Mouse (Mus musculus) intestine, postnatal 0 days (tissue): Measurements from ENCODE around the gene Sntb2. TPM values are rescaled to one million over a fixed set of nuclear protein-coding genes. Genes with fewer than 3 reads are reported as not detected.
"Not testable (repeated sequence)": the region's sequence is repeated elsewhere in the genome, so short reads cannot be mapped to it uniquely, and the experiment has no call there.

Experiments
- ATAC-seq: fragments of 200-750 bp; cut with Nextera tagmentation; 2 replicates; pipeline ENCODE4 v1.8.0; 2017; ENCODE audit warnings: mild to moderate bottlenecking, moderate TSS enrichment, moderate library complexity
- H3K27ac ChIP-seq: fragments of 300-500 bp; sonication (generic); 2 replicates; pipeline ENCODE4 v1.5.1; 2014; ENCODE audit warnings: mild to moderate bottlenecking, low read depth, low read length, moderate library complexity
- H3K27me3 ChIP-seq: fragments of 300-500 bp; sonication (generic); replicated peaks from 2 replicates; pipeline ENCODE4 v1.6.1; 2014; ENCODE audit warnings: low read length, mixed read lengths; ENCODE audit not compliant: control insufficient read depth, insufficient read depth
- H3K36me3 ChIP-seq: fragments of 300-500 bp; sonication (generic); 2 replicates; pipeline ENCODE4 v1.6.1; 2014; ENCODE audit warnings: mild to moderate bottlenecking, moderate library complexity; ENCODE audit not compliant: control insufficient read depth, insufficient read depth
- H3K4me1 ChIP-seq: fragments of 300-500 bp; sonication (generic); replicated peaks from 2 replicates; pipeline ENCODE4 v1.6.1; 2014; ENCODE audit warnings: antibody characterized with exemption, low read length, mixed read lengths; ENCODE audit not compliant: control insufficient read depth, insufficient read depth
- H3K4me2 ChIP-seq: fragments of 300-500 bp; sonication (generic); replicated peaks from 2 replicates; pipeline ENCODE4 v1.6.1; 2014; ENCODE audit warnings: low read depth, mild to moderate bottlenecking, moderate library complexity
- H3K4me3 ChIP-seq: fragments of 300-500 bp; sonication (generic); 2 replicates; pipeline ENCODE4 v1.5.1; 2014; ENCODE audit warnings: low read depth, low read length
- H3K9ac ChIP-seq: fragments of 300-500 bp; sonication (generic); 2 replicates; pipeline ENCODE4 v1.6.1; 2014; ENCODE audit warnings: mild to moderate bottlenecking, low read depth, low read length
- H3K9me3 ChIP-seq: fragments of 300-500 bp; sonication (generic); 2 replicates; pipeline ENCODE4 v1.6.1; 2016; ENCODE audit warnings: mixed run types; ENCODE audit not compliant: control insufficient read depth
- CTCF ChIP-seq: sonication (generic); IDR thresholded peaks from 2 replicates; pipeline ENCODE4 v1.5.1; 2016; ENCODE audit warnings: low read depth, mild to moderate bottlenecking, control low read depth, antibody characterized with exemption, moderate library complexity
- WGBS: fragments of 180-500 bp; shearing (Covaris S2); extraction: QIAGEN DNeasy Blood & Tissue Kit; methylation state at CpG from one replicate; pipeline ENCODE4 v1.1.7; 2014; 5-methylcytosine and 5-hydroxymethylcytosine counted together
- polyA plus RNA-seq: library from polyadenylated mRNA; unstranded; fragments of >200 nt; fragmentation: Nextera tagmentation; extraction: Ambion mirVana; gene quantifications from 2 replicates; pipeline ENCODE4 v1.2.1, GENCODE M21; 2015

Sntb2 gene
- polyA plus RNA-seq, 1 experiment from 2014 or later, result 8.3 TPM

DNA sequence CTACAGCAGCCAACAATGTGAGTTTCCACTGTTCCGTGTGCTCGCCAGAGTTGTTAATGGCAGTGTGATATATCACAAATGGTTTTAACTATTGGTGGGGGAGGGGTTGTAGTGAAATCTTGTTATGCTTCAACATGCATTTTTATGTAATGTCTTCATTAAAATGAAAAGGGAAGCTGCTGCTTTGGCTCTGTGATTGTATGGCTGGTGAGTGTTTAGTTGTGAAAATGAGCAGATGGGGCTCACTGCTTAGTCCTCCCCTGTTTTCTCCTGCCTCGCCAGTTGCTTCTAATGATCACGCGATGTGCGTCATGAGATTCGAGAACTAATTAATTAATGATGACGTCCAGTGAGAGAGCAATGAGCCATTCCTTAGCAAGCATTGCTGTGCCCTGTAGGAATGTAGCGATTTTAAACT lies 49.9 kb downstream of the Sntb2 start:
- no peak overlapping the region for H3K4me2 ChIP-seq
- WGBS, result 77% methylated on average over 9 of the region's 9 CpGs
- H3K27ac ChIP-seq, result no peak overlapping the region
- no peaks in the 10 kb centered on the region for H3K9me3 ChIP-seq
- no peak overlapping the region for H3K9ac ChIP-seq
- H3K36me3 ChIP-seq, result peaks cover 20% of the 10 kb centered on the region
- no peak for ATAC-seq
- H3K4me3 ChIP-seq, result no peak overlapping the region
- H3K4me1 ChIP-seq, result no peaks in the 10 kb centered on the region
- TF ChIP-seq CTCF, result no peak
- H3K27me3 ChIP-seq, result no peaks in the 10 kb centered on the region

- Histone ChIP-seq H3K9ac (no peak overlapping the region), H3K9me3 (no peaks in the 10 kb centered on the region), H3K4me1 (no peaks in the 10 kb centered on the region), H3K27me3 (no peaks in the 10 kb centered on the region), H3K4me3 (no peak overlapping the region), H3K27ac (no peak overlapping the region), H3K4me2 (no peak overlapping the region), H3K36me3 (peaks cover 20% of the 10 kb centered on the region)
- TF ChIP-seq CTCF, result no peak
- ATAC-seq, result no peak
Measured at GRCm38 (mm10) chr8:106985951-106986350, 50.4 kb downstream of the Sntb2 start.

DNA sequence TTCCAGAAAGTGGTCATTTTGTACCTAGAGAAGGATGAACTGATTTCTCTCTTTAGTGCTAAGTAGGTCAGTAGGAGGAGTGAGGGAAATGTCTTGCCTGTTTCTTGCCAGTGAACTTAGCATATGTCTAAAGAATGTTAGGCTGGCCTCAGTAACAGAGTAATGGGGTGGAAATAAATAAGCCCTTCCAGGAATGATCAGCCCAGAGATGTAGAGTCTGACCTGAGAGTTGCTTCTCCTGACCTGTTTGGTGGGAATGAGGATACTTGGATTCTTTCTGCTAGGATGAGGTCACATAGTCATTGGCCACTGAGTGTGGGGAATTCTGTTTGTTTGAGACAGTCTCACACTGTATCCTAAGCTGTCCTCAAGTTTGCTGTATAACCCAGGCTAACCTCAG lies 52.0 kb downstream of the Sntb2 start:
- Histone ChIP-seq H3K4me3 (no peak overlapping the region), H3K27me3 (no peaks in the 10 kb centered on the region), H3K27ac (no peak overlapping the region), H3K4me1 (no peaks in the 10 kb centered on the region), H3K4me2 (no peak overlapping the region), H3K36me3 (peaks cover 22% of the 10 kb centered on the region), H3K9ac (no peak overlapping the region), H3K9me3 (no peaks in the 10 kb centered on the region)
- TF ChIP-seq CTCF, result no peak
- no peak; the same call in 1 of the 2 replicates for ATAC-seq

DNA sequence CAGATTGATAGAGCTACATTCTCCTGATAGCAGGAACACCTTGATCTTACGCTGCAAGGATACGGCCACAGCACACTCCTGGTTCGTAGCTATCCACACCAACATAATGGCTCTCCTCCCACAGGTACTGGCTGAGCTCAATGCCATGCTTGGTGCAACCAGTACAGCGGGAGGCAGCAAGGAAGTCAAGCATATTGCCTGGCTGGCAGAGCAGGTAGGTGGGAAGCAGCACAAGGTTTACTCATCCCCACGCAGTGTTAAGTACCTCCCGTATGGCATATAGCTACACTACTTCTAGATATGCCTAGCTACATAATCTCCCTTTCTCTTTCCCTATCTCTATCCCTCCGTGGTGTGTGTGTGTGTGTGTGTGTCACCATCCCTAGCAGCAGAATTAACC lies 55.8 kb downstream of the Sntb2 start:
- WGBS, result 92% methylated on average over 7 of the region's 7 CpGs
- Histone ChIP-seq H3K27me3 (no peaks in the 10 kb centered on the region), H3K4me2 (no peak overlapping the region), H3K9ac (0 out of 2 replicates have a peak overlapping the region, but pooled peaks have one; percentile 11), H3K36me3 (peaks cover 15% of the 10 kb centered on the region), H3K4me1 (no peaks in the 10 kb centered on the region), H3K9me3 (no peaks in the 10 kb centered on the region), H3K27ac (no peak overlapping the region), H3K4me3 (no peak overlapping the region)
- no peak for ATAC-seq
- TF ChIP-seq CTCF, result no peak

GRCm38 (mm10) chr8:106996339-106996738 lies 60.8 kb downstream of the Sntb2 start:
- peak; percentile 37 for TF ChIP-seq CTCF
- not testable (repeated sequence) for H3K9me3 ChIP-seq, ATAC-seq, H3K9ac ChIP-seq, H3K4me1 ChIP-seq, H3K27ac ChIP-seq, H3K4me2 ChIP-seq, H3K4me3 ChIP-seq, H3K27me3 ChIP-seq
- H3K36me3 ChIP-seq, result peaks cover 13% of the 10 kb centered on the region
- WGBS, result 90% methylated on average over 4 of the region's 4 CpGs

- H3K36me3 ChIP-seq, result peaks cover 6% of the 10 kb centered on the region
Measured at GRCm38 (mm10) chr8:106997416-106997815, 61.9 kb downstream of the Sntb2 start.

DNA sequence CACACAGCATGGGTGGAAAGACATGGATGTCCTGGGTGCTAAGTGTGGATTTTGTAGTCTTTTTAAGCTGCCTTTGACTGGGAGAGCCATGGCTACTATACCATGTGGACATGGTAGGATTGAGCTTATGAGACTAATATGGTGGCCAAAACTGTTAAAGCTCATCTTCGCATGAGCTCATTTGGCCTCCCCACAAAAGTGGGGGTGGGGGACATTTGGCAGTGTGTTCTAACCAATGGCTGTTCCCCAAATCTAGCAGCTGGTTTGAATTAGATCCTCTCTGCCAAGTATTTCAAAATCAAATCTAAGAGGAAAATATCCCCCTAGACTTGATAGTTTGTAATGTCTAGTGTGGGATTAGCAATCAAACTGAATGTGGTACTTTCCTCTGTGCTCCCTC lies 63.5 kb downstream of the Sntb2 start:
- H3K27ac ChIP-seq, result no peak overlapping the region
- H3K36me3 ChIP-seq, result peaks cover 12% of the 10 kb centered on the region
- TF ChIP-seq CTCF, result no peak
- H3K9me3 ChIP-seq, result no peaks in the 10 kb centered on the region
- 70% methylated on average over 1 of the region's 1 CpGs for WGBS
- H3K4me1 ChIP-seq, result no peaks in the 10 kb centered on the region
- H3K4me3 ChIP-seq, result no peak overlapping the region
- no peak overlapping the region for H3K9ac ChIP-seq
- H3K4me2 ChIP-seq, result no peak overlapping the region
- no peak for ATAC-seq
- no peaks in the 10 kb centered on the region for H3K27me3 ChIP-seq

More at GRCm38 (mm10) chr8:106997416-106997815, 61.9 kb downstream of the Sntb2 start:
- no peak for ATAC-seq
- Histone ChIP-seq H3K27me3 (no peaks in the 10 kb centered on the region), H3K4me1 (no peaks in the 10 kb centered on the region), H3K4me3 (no peak overlapping the region), H3K4me2 (no peak overlapping the region), H3K9me3 (no peaks in the 10 kb centered on the region), H3K9ac (no peak overlapping the region), H3K27ac (no peak overlapping the region)
- WGBS, result 85% methylated on average over 4 of the region's 4 CpGs
- no peak for TF ChIP-seq CTCF
